Mouse (Mus musculus) erythroblast, embryonic 14.5 days (primary cell): ENCODE data around the gene Ttll1.

Experiments
- GATA1 ChIP-seq: IDR thresholded peaks from 2 replicates; pipeline ENCODE4 v1.6.1; 2012; ENCODE audit warnings: low read length, inconsistent platforms, mixed read lengths
- TAL1 ChIP-seq: IDR thresholded peaks from 3 replicates; pipeline ENCODE4 v1.6.1; 2012; ENCODE audit warnings: low read length, inconsistent platforms, mixed read lengths

GRCm38 (mm10) chr15:83510805-83511405 lies at the start of gene Ttll1:
- TF ChIP-seq GATA1 (no peak), TAL1 (no peak)
